Mouse (Mus musculus) heart, embryonic 14.5 days (tissue): Measurements from ENCODE around the gene Cep97. TPM values are rescaled to one million over a fixed set of nuclear protein-coding genes. Genes with fewer than 3 reads are reported as not detected.

Source experiments
- ATAC-seq: fragments of 200-750 bp; cut with Nextera tagmentation; 2 replicates; pipeline ENCODE4 v1.8.0; 2017; ENCODE audit warnings: low read depth, moderate TSS enrichment; ENCODE audit not compliant: insufficient number of reproducible peaks, insufficient read depth, low FRiP score
- H3K27ac ChIP-seq, 2 experiments: fragments of 200-500 bp in 1 of 2; fragments of 300-500 bp in 1 of 2; sonication (generic) in 1 of 2; replicated peaks in 1 of 2; 2 replicates each; pipeline ENCODE4 v1.5.1; 2012 to 2014; ENCODE audit warnings: low read depth in 2 of 2, low read length in 2 of 2, control low read depth in 1 of 2, mild to moderate bottlenecking in 1 of 2, mixed read lengths in 1 of 2; ENCODE audit not compliant: control insufficient read depth in 1 of 2, insufficient read depth in 1 of 2
- H3K27me3 ChIP-seq: fragments of 300-500 bp; sonication (generic); 2 replicates; pipeline ENCODE4 v1.6.1; 2014; ENCODE audit warnings: mild to moderate bottlenecking, low read length, control low read depth; ENCODE audit not compliant: control insufficient read depth, insufficient read depth
- H3K36me3 ChIP-seq: fragments of 300-500 bp; sonication (generic); 2 replicates; pipeline ENCODE4 v1.6.1; 2014; ENCODE audit warnings: mild to moderate bottlenecking, control low read depth, low read length, mixed read lengths; ENCODE audit not compliant: control insufficient read depth, insufficient read depth
- H3K4me1 ChIP-seq, 2 experiments: fragments of 200-500 bp in 1 of 2; fragments of 300-500 bp in 1 of 2; sonication (generic) in 1 of 2; 2 replicates each; pipeline ENCODE4 v1.6.1; 2012 to 2014; ENCODE audit warnings: low read length in 2 of 2, control low read depth in 1 of 2, mixed read lengths in 1 of 2; ENCODE audit not compliant: control insufficient read depth in 2 of 2, insufficient read depth in 2 of 2
- H3K4me2 ChIP-seq: fragments of 300-500 bp; sonication (generic); 2 replicates; pipeline ENCODE4 v1.6.1; 2014; ENCODE audit warnings: mild to moderate bottlenecking, low read length
- H3K4me3 ChIP-seq, 2 experiments: fragments of 200-500 bp in 1 of 2; fragments of 300-500 bp in 1 of 2; sonication (generic) in 1 of 2; 2 replicates each; pipeline ENCODE4 v1.5.1; 2012 to 2014; ENCODE audit warnings: low read length in 2 of 2, mild to moderate bottlenecking in 2 of 2, control low read depth in 1 of 2, low read depth in 1 of 2, moderate library complexity in 1 of 2; ENCODE audit not compliant: control insufficient read depth in 1 of 2, insufficient read depth in 1 of 2
- H3K9ac ChIP-seq: fragments of 300-500 bp; sonication (generic); 2 replicates; pipeline ENCODE4 v1.6.1; 2014; ENCODE audit warnings: mild to moderate bottlenecking, low read length
- H3K9me3 ChIP-seq: fragments of 300-500 bp; sonication (generic); 2 replicates; pipeline ENCODE4 v1.6.1; 2016; ENCODE audit warnings: low read length, control low read depth; ENCODE audit not compliant: control insufficient read depth
- WGBS: fragments of 180-500 bp; shearing (Covaris S2); extraction: QIAGEN DNeasy Blood & Tissue Kit; methylation state at CpG from one replicate; pipeline ENCODE4 v1.1.7; 2014; 5-methylcytosine and 5-hydroxymethylcytosine counted together
- polyA plus RNA-seq: library from polyadenylated mRNA; unstranded; fragments of >200 nt; fragmentation: Nextera tagmentation; extraction: Ambion mirVana; gene quantifications from 2 replicates; pipeline ENCODE4 v1.2.1, GENCODE M21; 2014

Gene Cep97
- polyA plus RNA-seq, 1 experiment from 2014 or later: 11.8 TPM

DNA sequence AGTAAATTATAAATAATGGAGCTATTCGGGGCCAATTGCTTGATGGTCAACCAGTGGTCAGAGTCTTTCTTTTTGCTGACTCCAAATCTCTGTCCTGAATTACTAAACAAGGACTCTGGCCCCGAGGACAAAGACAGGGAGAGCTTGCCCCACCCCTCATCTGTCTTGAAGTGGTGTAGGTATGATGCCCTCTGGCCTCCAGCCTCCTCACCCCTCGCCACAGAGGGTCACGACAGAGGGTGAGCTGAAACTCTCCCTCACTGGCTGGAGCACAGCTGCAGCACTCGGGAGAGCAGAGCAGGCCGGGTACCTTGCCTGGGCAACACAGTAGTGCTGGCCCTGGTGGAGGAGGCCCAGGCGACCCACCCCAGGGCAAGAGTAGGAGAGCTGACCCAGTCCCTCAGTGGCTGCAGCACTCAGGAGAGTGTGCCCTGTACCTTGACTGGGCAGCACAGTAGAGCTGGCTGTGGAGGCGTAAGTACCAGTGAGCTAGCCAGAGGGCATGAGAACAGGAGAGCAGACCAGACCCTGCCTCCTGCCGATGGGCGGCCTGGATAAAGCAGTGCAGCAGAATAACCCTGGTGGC, 24.4 kb downstream of the Cep97 start:
- Histone ChIP-seq H3K27ac (no peak overlapping the region), H3K4me1 (no peaks in the 10 kb centered on the region), H3K36me3 (peaks cover 62% of the 10 kb centered on the region), H3K9ac (no peak overlapping the region), H3K4me2 (no peak overlapping the region), H3K4me3 (no peak overlapping the region), H3K27me3 (no peaks in the 10 kb centered on the region), H3K9me3 (no peaks in the 10 kb centered on the region)
- 91% methylated on average over 10 of the region's 10 CpGs for WGBS
- no peak for ATAC-seq

- ATAC-seq: no peak
- no peak overlapping the region for H3K4me2 ChIP-seq
- H3K9ac ChIP-seq: no peak overlapping the region
- no peak overlapping the region for H3K27ac ChIP-seq
- H3K4me1 ChIP-seq: no peaks in the 10 kb centered on the region
- H3K4me3 ChIP-seq: no peak overlapping the region
- H3K9me3 ChIP-seq: no peaks in the 10 kb centered on the region
- H3K27me3 ChIP-seq: no peaks in the 10 kb centered on the region
- peaks cover 57% of the 10 kb centered on the region for H3K36me3 ChIP-seq
- WGBS: 90% methylated on average over 5 of the region's 5 CpGs
Measured at GRCm38 (mm10) chr16:55906928-55907679, 27.6 kb downstream of the Cep97 start.

DNA sequence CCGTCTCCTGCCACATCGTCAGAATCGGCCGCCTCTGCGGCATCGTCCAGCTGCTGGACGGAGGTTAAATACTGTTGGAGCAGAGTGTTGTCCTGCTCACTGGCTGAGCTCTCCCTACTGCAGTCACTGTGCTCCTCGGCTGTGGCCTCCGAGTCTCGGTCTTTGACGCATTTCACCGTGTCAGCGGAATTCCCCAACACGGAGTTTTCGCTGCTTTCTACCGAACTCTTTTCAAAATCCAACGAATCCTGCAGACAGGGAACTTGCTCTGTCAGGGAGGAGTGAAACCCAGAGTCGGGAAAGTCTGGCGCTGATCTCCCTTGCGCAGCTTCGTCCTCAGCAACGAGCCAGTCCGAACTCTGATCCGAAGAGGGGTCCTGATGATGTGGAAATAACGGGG, 29.3 kb downstream of the Cep97 start:
- ATAC-seq: no peak
- H3K4me2 ChIP-seq: no peak overlapping the region
- no peaks in the 10 kb centered on the region for H3K4me1 ChIP-seq
- no peaks in the 10 kb centered on the region for H3K27me3 ChIP-seq
- peaks cover 44% of the 10 kb centered on the region for H3K36me3 ChIP-seq
- H3K9ac ChIP-seq: no peak overlapping the region
- WGBS: 82% methylated on average over 25 of the region's 25 CpGs
- H3K9me3 ChIP-seq: no peaks in the 10 kb centered on the region
- H3K4me3 ChIP-seq: no peak overlapping the region
- H3K27ac ChIP-seq: no peak overlapping the region

- no peaks in the 10 kb centered on the region for H3K27me3 ChIP-seq
- ATAC-seq: no peak
- no peak overlapping the region for H3K9ac ChIP-seq
- peaks cover 26% of the 10 kb centered on the region for H3K36me3 ChIP-seq
- no peak overlapping the region for H3K27ac ChIP-seq
- H3K4me3 ChIP-seq: no peak overlapping the region
- H3K9me3 ChIP-seq: no peaks in the 10 kb centered on the region
- peaks cover 5 to 7% of the 10 kb centered on the region in 2 experiments for H3K4me1 ChIP-seq
- WGBS: 86% methylated on average over 14 of the region's 14 CpGs
- H3K4me2 ChIP-seq: no peak overlapping the region
Measured at GRCm38 (mm10) chr16:55901839-55902756, 32.6 kb downstream of the Cep97 start.

DNA sequence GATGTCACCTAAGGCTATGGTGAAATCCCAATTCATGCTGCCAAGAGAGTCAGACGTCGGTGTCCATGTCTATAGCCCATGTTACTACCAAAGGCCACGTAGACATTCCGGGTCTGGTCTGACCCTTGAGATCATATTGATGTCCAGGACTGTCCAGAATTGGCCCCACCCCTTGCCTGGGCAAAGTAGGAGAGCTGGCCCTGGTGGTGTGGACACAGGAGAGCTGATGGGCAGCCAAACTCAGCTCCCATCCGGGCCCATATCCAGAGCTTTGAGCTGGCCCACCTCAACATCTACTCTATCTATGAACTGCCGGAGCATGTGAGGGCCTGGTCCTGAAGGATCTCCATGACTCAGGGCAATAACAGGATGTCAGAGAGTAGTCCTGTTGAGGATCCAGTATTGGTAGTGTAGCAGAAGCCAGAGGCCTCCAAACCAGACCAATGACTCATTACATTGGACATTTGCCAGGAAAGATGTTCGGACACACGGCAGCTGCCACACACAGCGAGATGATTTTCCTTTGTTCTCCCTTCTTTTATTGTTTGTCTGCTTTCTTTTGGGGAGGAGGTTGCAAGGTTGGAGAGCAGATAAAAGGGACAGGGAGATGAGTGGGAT, 36.2 kb downstream of the Cep97 start:
- 0 out of 2 replicates have a peak, but pooled peaks have one; percentile 52 for ATAC-seq
- WGBS: 52% methylated on average over 9 of the region's 9 CpGs

DNA sequence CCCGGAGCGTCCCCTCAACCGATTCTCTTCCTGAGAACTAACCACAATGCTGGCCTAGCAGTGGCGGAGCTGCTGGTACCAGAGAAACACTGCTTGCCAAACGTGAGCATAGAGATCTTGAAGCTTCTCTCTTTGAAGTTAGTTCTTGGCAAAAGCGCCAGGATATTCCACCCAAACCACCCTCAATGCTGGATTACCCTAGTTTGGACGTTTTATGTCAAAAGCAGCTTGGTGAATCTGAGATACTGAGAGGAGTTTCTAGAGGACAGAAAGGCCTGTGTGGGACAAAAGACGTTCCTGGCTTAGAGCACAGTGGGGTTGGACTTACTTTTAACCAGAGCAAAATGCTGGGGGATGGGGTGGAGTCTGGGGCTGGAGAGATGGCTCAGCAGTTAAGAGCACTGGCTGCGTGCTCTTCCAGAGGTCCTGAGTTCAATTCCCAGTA, 39.0 kb downstream of the Cep97 start:
- no peak for ATAC-seq
- Histone ChIP-seq H3K4me1 (peaks cover 7 to 14% of the 10 kb centered on the region in 2 experiments), H3K36me3 (no peaks in the 10 kb centered on the region), H3K9me3 (no peaks in the 10 kb centered on the region), H3K27me3 (no peaks in the 10 kb centered on the region), H3K4me2 (peak overlapping the region; percentile 93), H3K4me3 (peak overlapping the region; percentile 78 to 81), H3K27ac (peak overlapping the region; percentile 41 to 73), H3K9ac (peak overlapping the region; percentile 78)
- 4% methylated on average over 9 of the region's 9 CpGs for WGBS

More for the DNA sequence above, 36.2 kb downstream of the Cep97 start:
- H3K4me3 ChIP-seq: no peak overlapping the region
- H3K4me1 ChIP-seq: peaks cover 7 to 12% of the 10 kb centered on the region in 2 experiments
- no peaks in the 10 kb centered on the region for H3K36me3 ChIP-seq
- no peak overlapping the region for H3K27ac ChIP-seq
- H3K9ac ChIP-seq: no peak overlapping the region
- no peak overlapping the region for H3K4me2 ChIP-seq
- no peaks in the 10 kb centered on the region for H3K9me3 ChIP-seq
- H3K27me3 ChIP-seq: no peaks in the 10 kb centered on the region
